Mouse (Mus musculus) forebrain, embryonic 15.5 days (tissue): ENCODE results near the gene Socs2. TPM values are rescaled to one million over a fixed set of nuclear protein-coding genes. Genes with fewer than 3 reads are reported as not detected.
"Not testable (repeated sequence)": the region's sequence is repeated elsewhere in the genome, so short reads cannot be mapped to it uniquely, and the experiment has no call there.

Experiments
- ATAC-seq: fragments of 200-750 bp; cut with Nextera tagmentation; replicated peaks from 2 replicates; pipeline ENCODE4 v1.8.0; 2017; ENCODE audit warnings: mild to moderate bottlenecking, moderate TSS enrichment, moderate library complexity
- H3K27ac ChIP-seq: fragments of 300-500 bp; sonication (generic); replicated peaks from 2 replicates; pipeline ENCODE4 v1.5.1; 2015; ENCODE audit warnings: mild to moderate bottlenecking, inconsistent platforms
- H3K27me3 ChIP-seq: fragments of 300-500 bp; sonication (generic); 2 replicates; pipeline ENCODE4 v1.6.1; 2015; ENCODE audit warnings: inconsistent platforms
- H3K36me3 ChIP-seq: fragments of 300-500 bp; sonication (generic); 2 replicates; pipeline ENCODE4 v1.6.1; 2015; ENCODE audit warnings: mild to moderate bottlenecking, inconsistent platforms
- H3K4me1 ChIP-seq: fragments of 300-500 bp; sonication (generic); 2 replicates; pipeline ENCODE4 v1.6.1; 2015; ENCODE audit warnings: inconsistent platforms
- H3K4me2 ChIP-seq: fragments of 300-500 bp; sonication (generic); replicated peaks from 2 replicates; pipeline ENCODE4 v1.6.1; 2015; ENCODE audit warnings: mild to moderate bottlenecking, inconsistent platforms
- H3K4me3 ChIP-seq: fragments of 300-500 bp; sonication (generic); 2 replicates; pipeline ENCODE4 v1.5.1; 2015; ENCODE audit warnings: mild to moderate bottlenecking, inconsistent platforms
- H3K9ac ChIP-seq: fragments of 300-500 bp; sonication (generic); replicated peaks from 2 replicates; pipeline ENCODE4 v1.6.1; 2015; ENCODE audit warnings: mild to moderate bottlenecking, inconsistent platforms
- H3K9me3 ChIP-seq: fragments of 300-500 bp; sonication (generic); 2 replicates; pipeline ENCODE4 v1.6.1; 2016; ENCODE audit warnings: inconsistent platforms
- WGBS: fragments of 180-500 bp; shearing (Covaris S2); methylation state at CpG from one replicate; pipeline ENCODE4 v1.1.7; 2015; ENCODE audit warnings: mixed read lengths; 5-methylcytosine and 5-hydroxymethylcytosine counted together
- polyA plus RNA-seq: library from polyadenylated mRNA; unstranded; fragments of >200 nt; fragmentation: Nextera tagmentation; extraction: Ambion mirVana; gene quantifications from 2 replicates; pipeline ENCODE4 v1.2.1, GENCODE M21; 2015

Socs2 gene
- polyA plus RNA-seq, 1 experiment from 2014 or later = 144 TPM

DNA sequence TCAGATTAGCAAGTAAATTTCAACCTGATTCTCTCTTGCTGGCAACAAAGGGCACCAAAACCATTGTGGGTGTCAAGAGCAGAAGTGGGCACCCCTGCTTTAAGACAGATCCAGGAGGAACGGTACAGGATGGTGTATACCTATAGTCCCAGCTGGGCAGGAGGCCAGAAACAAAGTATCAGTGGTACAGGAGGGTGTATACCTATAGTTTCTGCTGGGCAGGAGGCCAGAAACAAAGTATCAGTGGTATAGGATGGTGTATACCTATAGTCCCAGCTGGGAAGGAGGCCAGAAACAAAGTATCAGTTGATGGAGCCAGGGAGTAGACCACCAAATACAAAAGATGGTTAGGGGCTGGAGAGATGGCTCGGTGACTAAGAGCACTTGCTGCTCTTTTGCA, 12.2 kb downstream of the Socs2 start:
- Histone ChIP-seq H3K9ac (no peak overlapping the region), H3K4me3 (no peak overlapping the region), H3K9me3 (no peaks in the 10 kb centered on the region), H3K27ac (no peak overlapping the region), H3K4me2 (no peak overlapping the region), H3K27me3 (no peaks in the 10 kb centered on the region), H3K4me1 (peaks cover 6% of the 10 kb centered on the region), H3K36me3 (0 out of 2 replicates have a peak, but pooled peaks cover 7% of the 10 kb centered on the region)
- 74% methylated on average over 2 of the region's 2 CpGs for WGBS
- ATAC-seq = no peak

DNA sequence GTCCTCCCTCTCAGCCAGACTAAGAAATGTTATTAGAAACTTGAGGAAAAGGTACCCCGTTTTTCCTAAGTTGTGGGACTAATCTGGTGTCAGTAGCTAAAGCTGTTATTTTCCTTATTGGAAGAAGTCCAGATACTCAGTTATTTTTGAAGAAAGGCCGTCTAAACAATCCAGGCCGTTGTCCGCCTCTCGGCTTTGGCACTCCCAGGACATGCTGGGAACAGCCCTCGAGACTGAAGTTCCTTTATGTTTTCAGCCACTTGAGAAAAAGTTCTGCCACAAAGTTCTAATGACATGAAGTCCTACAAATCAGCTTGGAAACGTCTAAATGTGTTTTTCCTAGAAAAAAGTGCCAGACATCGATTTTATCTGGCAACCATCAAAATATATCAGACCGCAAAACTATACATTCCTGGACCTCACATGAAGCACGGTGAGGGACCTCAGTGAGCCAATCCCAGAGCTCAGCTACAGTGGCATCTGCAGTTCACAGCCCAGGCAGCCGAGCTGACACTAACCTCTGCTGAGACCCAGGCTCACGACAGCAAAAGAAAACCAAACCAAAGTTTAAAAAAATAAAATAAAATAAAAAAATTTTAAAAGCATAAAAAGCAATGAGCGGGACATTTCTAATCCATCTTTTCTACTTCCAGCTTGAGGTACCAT, 17.2 kb downstream of the Socs2 start:
- Histone ChIP-seq H3K36me3 (0 out of 2 replicates have a peak, but pooled peaks cover 7% of the 10 kb centered on the region), H3K9ac (no peak overlapping the region), H3K4me3 (no peak overlapping the region), H3K4me1 (peaks cover 18% of the 10 kb centered on the region), H3K27ac (no peak overlapping the region), H3K27me3 (no peaks in the 10 kb centered on the region), H3K4me2 (0 out of 2 replicates have a peak overlapping the region, but pooled peaks have one; percentile 3), H3K9me3 (no peaks in the 10 kb centered on the region)
- ATAC-seq = no peak
- 21% methylated on average over 13 of the region's 13 CpGs for WGBS

DNA sequence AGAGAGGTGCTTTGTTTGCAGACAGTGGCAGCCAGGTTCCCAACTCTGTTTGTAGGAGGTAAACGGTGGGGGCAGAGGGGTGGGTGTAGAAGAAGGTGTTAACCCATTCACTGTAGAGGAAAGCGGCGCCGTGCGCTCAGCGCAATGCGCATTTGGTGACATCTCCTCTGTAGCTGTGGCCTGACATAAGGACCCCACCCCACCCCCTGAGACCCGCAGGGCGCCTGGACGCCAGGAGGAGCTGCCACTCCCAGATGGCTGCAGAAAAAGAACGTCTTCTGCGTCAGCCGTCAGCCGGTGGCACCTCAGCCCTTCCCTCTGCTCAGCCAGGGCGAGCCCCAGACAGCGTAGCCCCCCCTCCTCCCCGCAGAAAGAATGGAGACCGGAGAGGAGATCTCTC, 18.5 kb downstream of the Socs2 start:
- peak; percentile 78 for ATAC-seq
- 3% methylated on average over 14 of the region's 18 CpGs for WGBS
- H3K36me3 ChIP-seq = 0 out of 2 replicates have a peak, but pooled peaks cover 7% of the 10 kb centered on the region

DNA sequence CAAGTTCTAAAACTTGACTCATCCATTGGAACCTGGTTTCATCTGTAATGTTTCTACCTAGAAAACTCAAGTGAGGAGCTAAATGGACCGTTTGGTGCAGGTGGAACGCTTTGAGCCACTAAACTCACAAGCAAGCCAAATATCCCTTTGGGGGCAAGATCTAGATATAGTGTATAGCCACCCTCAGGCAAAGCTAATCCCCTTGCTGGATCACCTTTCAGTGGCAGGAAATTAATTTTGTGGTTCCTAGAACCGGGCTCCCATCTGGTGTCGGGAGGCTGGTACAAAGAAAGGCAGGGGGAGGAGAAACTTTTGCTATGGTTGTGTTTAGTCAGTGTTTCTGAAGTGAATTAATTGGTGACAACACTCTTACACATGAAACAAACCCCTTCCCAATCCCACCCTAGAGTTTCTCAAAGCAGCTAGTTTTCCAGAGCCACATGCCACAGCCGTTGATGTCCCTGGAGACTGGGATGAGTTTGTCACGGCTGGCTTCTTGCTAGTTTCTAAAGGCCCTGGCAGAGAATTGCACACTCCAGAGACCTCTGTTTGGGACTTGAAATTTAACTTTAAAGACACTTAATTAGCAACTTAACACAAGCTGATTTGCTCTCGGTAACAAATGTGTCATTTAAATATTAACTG, 19.7 kb downstream of the Socs2 start:
- peaks cover 18% of the 10 kb centered on the region for H3K4me1 ChIP-seq
- no peaks in the 10 kb centered on the region for H3K9me3 ChIP-seq
- no peak overlapping the region for H3K4me2 ChIP-seq
- H3K9ac ChIP-seq = no peak overlapping the region
- WGBS = 33% methylated on average over 7 of the region's 7 CpGs
- no peaks in the 10 kb centered on the region for H3K27me3 ChIP-seq
- no peak overlapping the region for H3K4me3 ChIP-seq
- ATAC-seq = no peak
- no peak overlapping the region for H3K27ac ChIP-seq
- 0 out of 2 replicates have a peak, but pooled peaks cover 7% of the 10 kb centered on the region for H3K36me3 ChIP-seq

More for the DNA sequence above, 18.5 kb downstream of the Socs2 start:
- H3K4me2 ChIP-seq = peak overlapping the region; percentile 71
- H3K4me3 ChIP-seq = peak overlapping the region; percentile 35
- no peaks in the 10 kb centered on the region for H3K27me3 ChIP-seq
- no peaks in the 10 kb centered on the region for H3K9me3 ChIP-seq
- peak overlapping the region; percentile 41; the same call in 1 of the 2 replicates for H3K9ac ChIP-seq
- H3K27ac ChIP-seq = no peak overlapping the region
- peaks cover 18% of the 10 kb centered on the region for H3K4me1 ChIP-seq

DNA sequence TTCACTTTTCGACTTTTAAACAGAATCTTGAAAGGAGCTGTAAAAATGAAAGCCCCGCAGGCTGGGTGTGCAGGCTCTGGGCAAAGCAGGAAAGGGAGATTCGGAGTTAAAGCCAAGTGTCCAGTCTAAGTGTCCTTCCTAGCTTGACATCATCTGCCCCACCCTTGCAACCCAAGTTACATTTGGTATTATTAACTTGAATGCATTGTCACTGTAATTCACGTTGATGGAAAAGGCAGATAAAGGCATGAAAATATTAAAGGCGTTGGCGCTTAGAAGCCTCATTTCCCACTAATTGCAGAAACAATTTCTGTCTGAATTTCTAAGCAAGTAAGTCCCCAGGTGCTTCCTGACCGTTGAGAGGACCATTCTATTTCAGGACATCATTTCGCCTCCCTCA, 20.6 kb downstream of the Socs2 start:
- no peak for ATAC-seq
- Histone ChIP-seq H3K9ac (no peak overlapping the region), H3K4me3 (no peak overlapping the region), H3K9me3 (no peaks in the 10 kb centered on the region), H3K36me3 (0 out of 2 replicates have a peak, but pooled peaks cover 2% of the 10 kb centered on the region), H3K4me2 (no peak overlapping the region), H3K4me1 (peaks cover 18% of the 10 kb centered on the region), H3K27ac (no peak overlapping the region), H3K27me3 (no peaks in the 10 kb centered on the region)
- 79% methylated on average over 8 of the region's 8 CpGs for WGBS

DNA sequence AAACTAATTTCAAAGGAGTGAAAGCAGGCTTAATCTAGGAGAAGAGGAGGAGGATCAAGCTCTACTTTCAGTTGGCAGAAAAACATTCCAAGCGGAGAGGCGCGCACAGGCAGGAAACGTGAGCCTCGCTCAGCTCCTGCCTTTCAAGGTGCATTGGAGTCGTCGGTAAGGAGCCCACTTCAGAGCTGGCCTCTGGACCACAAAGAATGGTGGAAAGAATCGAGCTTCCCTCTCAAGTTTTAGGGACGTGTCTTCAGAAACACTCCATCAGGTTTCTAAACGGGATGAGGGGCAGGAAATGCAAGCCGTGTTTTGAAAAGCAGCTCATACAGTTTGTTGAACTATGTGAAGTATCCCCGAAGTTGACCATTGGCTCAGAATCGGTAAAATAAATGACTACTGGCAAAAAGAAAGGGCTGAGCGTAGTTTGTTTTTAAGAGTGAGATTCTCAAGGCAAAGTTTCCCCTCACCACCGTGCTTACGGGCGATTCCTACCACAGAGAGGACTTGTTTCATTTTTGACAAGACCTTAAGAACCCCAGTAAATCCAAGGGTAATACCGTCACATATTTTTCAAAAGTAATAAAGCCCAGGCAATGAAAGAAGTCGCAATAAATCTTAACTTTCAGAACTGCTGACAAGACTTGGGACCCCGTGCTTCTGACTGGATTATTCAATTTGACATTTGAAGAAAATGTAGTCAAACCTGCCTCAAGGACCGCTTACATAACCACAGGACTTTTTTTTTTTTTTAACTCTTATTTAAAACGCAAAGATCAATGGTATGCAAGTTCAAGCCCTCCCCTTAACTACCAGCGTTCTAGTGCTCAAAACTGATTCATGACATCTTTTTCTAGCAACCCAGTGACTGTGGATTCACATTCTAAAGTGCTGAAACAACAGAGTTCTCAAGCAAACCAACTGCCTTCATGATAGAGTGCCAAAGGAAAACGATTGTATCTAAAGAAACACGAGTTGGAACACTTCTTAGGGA, 21.9 kb downstream of the Socs2 start:
- no peak overlapping the region for H3K4me3 ChIP-seq
- no peak overlapping the region for H3K9ac ChIP-seq
- no peaks in the 10 kb centered on the region for H3K9me3 ChIP-seq
- no peak overlapping the region for H3K27ac ChIP-seq
- H3K4me2 ChIP-seq = no peak overlapping the region
- H3K4me1 ChIP-seq = peaks cover 18% of the 10 kb centered on the region
- H3K36me3 ChIP-seq = no peaks in the 10 kb centered on the region
- no peak for ATAC-seq
- 56% methylated on average over 25 of the region's 25 CpGs for WGBS
- no peaks in the 10 kb centered on the region for H3K27me3 ChIP-seq

DNA sequence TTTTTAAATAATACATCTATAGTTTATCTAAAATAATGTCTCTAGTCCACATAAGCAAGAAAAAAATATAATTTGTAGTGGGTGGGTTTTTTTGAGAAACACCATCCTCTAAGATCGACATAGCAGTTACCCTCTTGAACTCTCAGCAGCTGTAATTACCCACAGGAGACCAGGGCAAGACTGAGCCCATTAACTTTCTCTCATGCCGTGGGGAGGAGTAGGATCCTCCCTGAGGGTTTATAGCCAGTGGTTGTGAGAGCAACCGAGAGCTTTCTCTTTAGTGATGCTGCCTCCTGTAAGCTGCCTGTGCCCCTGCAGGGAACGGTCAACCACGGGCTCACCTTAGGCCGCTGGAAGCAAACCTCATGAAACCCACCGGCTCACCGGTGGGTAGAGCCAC, 24.9 kb downstream of the Socs2 start:
- no peaks in the 10 kb centered on the region for H3K4me1 ChIP-seq
- H3K27me3 ChIP-seq = no peaks in the 10 kb centered on the region
- no peaks in the 10 kb centered on the region for H3K9me3 ChIP-seq
- no peak overlapping the region for H3K27ac ChIP-seq
- no peak overlapping the region for H3K9ac ChIP-seq
- H3K36me3 ChIP-seq = no peaks in the 10 kb centered on the region
- no peak overlapping the region for H3K4me3 ChIP-seq
- H3K4me2 ChIP-seq = no peak overlapping the region
- ATAC-seq = no peak
- 85% methylated on average over 8 of the region's 8 CpGs for WGBS

DNA sequence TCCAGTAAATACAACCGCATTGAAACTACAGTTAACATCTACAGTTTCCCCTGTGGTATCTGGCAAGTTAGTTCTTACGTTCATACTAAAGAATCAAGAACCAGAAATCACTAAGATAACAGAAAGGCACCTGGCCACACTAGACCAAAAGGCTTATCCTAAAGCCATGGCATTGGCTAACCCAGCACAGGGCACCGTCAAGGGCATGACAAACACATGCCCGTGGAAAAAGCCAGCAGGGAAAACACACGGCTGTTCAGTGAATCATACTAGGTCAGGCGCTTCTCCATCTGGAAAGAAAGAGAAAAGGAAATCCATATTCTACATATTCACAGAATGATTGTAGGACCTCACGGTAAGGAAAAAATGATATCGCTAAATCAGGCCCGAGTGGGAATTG, 26.1 kb downstream of the Socs2 start:
- Histone ChIP-seq H3K9ac (no peak overlapping the region), H3K36me3 (no peaks in the 10 kb centered on the region), H3K27me3 (no peaks in the 10 kb centered on the region), H3K27ac (no peak overlapping the region), H3K9me3 (no peaks in the 10 kb centered on the region), H3K4me1 (no peaks in the 10 kb centered on the region), H3K4me3 (no peak overlapping the region), H3K4me2 (no peak overlapping the region)
- WGBS = 89% methylated on average over 9 of the region's 9 CpGs
- ATAC-seq = no peak

DNA sequence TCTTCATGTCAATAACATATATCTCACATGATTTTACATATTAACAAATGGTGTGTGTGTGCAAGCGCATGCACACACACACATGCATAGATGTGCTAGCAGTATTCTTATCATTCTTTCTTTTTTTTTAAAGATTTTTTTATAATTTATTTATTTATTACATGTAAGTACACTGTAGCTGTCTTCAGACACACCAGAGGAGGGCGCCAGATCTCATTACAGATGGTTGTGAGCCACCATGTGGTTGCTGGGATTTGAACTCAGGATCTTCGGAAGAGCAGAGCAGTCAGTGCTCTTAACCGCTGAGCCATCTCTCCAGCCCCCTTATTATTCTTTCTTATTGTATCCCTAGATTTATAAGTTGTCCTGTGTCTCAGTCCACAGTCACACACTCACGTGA, 27.2 kb downstream of the Socs2 start:
- H3K9me3 ChIP-seq, ATAC-seq, H3K27me3 ChIP-seq, H3K4me3 ChIP-seq, H3K36me3 ChIP-seq, H3K4me2 ChIP-seq, H3K9ac ChIP-seq, H3K4me1 ChIP-seq, H3K27ac ChIP-seq: not testable (repeated sequence)
- WGBS = 97% methylated on average over 5 of the region's 5 CpGs

DNA sequence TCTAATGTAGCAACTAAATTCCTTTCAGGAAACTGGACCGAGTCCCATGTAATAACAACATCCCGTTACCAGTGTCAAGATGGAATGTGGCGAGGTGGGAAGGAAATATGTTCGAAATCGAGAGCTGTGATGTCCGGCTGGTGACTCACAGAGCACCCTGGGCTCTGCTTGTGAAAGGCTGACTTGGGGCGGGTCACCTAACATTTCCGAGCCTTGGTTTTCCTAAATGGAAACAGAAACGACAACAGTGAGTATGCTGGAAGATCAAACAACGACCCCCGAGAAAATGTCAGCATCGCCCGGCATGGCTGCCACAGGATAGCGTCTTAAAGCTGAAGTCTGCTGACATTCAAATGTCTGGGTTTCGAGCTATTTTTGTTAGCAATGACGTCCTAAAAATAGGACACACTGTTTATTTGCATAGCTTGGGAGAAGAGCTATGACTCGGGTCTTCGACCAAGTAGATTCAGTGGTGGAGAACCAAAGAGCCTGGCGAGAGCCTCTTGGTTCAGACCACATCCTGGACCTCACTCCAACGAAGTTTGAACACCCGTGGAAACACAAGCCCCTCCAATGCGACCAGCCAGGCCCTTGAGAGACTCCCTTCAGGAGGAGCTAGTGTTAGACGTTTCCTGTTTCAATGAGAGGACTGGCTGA, 28.0 kb downstream of the Socs2 start:
- Histone ChIP-seq H3K36me3 (no peaks in the 10 kb centered on the region), H3K4me1 (no peaks in the 10 kb centered on the region), H3K27ac (no peak overlapping the region), H3K4me2 (no peak overlapping the region), H3K27me3 (no peaks in the 10 kb centered on the region), H3K9ac (no peak overlapping the region), H3K4me3 (no peak overlapping the region), H3K9me3 (no peaks in the 10 kb centered on the region)
- WGBS = 85% methylated on average over 23 of the region's 23 CpGs
- ATAC-seq = no peak

DNA sequence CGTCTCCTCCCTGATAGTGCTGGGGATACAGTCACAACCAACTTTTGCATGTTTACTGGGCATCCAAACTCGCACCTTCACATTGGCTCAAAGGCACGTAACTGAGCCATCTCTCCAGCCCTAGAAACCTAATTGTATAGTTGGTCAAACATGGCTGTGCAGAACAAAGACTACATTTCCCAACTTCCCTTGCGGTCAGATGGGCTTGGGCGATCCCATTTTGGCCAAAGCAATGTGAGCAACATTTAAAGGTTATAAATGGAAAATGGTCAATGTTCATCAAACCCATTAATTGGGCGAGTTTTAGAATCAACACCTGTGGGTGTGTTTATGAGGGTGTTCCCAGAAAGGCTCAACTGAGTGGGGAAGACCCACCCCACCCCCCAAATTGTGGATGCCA, 30.5 kb downstream of the Socs2 start:
- no peak for ATAC-seq
- no peak overlapping the region for H3K4me3 ChIP-seq
- no peaks in the 10 kb centered on the region for H3K27me3 ChIP-seq
- no peaks in the 10 kb centered on the region for H3K4me1 ChIP-seq
- H3K9me3 ChIP-seq = no peaks in the 10 kb centered on the region
- no peak overlapping the region for H3K9ac ChIP-seq
- no peak overlapping the region for H3K4me2 ChIP-seq
- 95% methylated on average over 6 of the region's 6 CpGs for WGBS
- H3K27ac ChIP-seq = no peak overlapping the region
- H3K36me3 ChIP-seq = no peaks in the 10 kb centered on the region
